Mouse (Mus musculus): Measurements from ENCODE around the gene Hs2st1. TPM values are rescaled to one million over a fixed set of nuclear protein-coding genes. Genes with fewer than 3 reads are reported as not detected.

Gene Hs2st1
- polyA plus RNA-seq, 1 experiment from 2014 or later, result 12.8 TPM

GRCm38 (mm10) chr3:144478427-144478794, 91.6 kb downstream of the Hs2st1 start:
- ATAC-seq (ENCODE audit: insufficient read depth, low FRiP score, low read depth), result no peak
- WGBS, result 67% methylated on average over 7 of the region's 7 CpGs

GRCm38 (mm10) chr3:144477707-144478426, 92.1 kb downstream of the Hs2st1 start:
- Histone ChIP-seq H3K4me3 (replicated peaks) (no peak overlapping the region), H3K4me2 (no peak overlapping the region), H3K27me3 (replicated peaks) (no peaks in the 10 kb centered on the region), H3K9ac (no peak overlapping the region), H3K27ac (no peak overlapping the region), H3K4me1 (no peaks in the 10 kb centered on the region; the same call in 1 of the 2 replicates), H3K36me3 (no peaks in the 10 kb centered on the region), H3K9me3 (no peaks in the 10 kb centered on the region)
- 77% methylated on average over 12 of the region's 12 CpGs for WGBS
- no peak for ATAC-seq (ENCODE audit: insufficient read depth, low FRiP score, low read depth)

More at GRCm38 (mm10) chr3:144478427-144478794, 91.6 kb downstream of the Hs2st1 start:
- no peak overlapping the region for H3K4me2 ChIP-seq
- no peak overlapping the region for H3K4me3 ChIP-seq (replicated peaks)
- H3K9ac ChIP-seq, result no peak overlapping the region
- H3K36me3 ChIP-seq, result no peaks in the 10 kb centered on the region
- no peaks in the 10 kb centered on the region; the same call in 1 of the 2 replicates for H3K4me1 ChIP-seq
- H3K27me3 ChIP-seq (replicated peaks), result no peaks in the 10 kb centered on the region
- no peaks in the 10 kb centered on the region for H3K9me3 ChIP-seq
- no peak overlapping the region for H3K27ac ChIP-seq

- no peak for ATAC-seq (ENCODE audit: insufficient read depth, low FRiP score, low read depth)
- 87% methylated on average over 5 of the region's 5 CpGs for WGBS
- no peak overlapping the region for H3K4me2 ChIP-seq
- H3K36me3 ChIP-seq, result no peaks in the 10 kb centered on the region
- no peak overlapping the region for H3K4me3 ChIP-seq (replicated peaks)
- no peaks in the 10 kb centered on the region for H3K27me3 ChIP-seq (replicated peaks)
- no peaks in the 10 kb centered on the region for H3K9me3 ChIP-seq
- no peaks in the 10 kb centered on the region; the same call in 1 of the 2 replicates for H3K4me1 ChIP-seq
- H3K9ac ChIP-seq, result no peak overlapping the region
- H3K27ac ChIP-seq, result no peak overlapping the region
Measured at GRCm38 (mm10) chr3:144475891-144476290, 94.1 kb downstream of the Hs2st1 start.

- Histone ChIP-seq H3K27ac (no peak overlapping the region), H3K4me1 (no peaks in the 10 kb centered on the region; the same call in 1 of the 2 replicates), H3K4me2 (no peak overlapping the region), H3K27me3 (replicated peaks) (no peaks in the 10 kb centered on the region), H3K9me3 (no peaks in the 10 kb centered on the region), H3K36me3 (no peaks in the 10 kb centered on the region), H3K4me3 (replicated peaks) (no peak overlapping the region), H3K9ac (no peak overlapping the region)
- 61% methylated on average over 5 of the region's 5 CpGs for WGBS
- ATAC-seq (ENCODE audit: insufficient read depth, low FRiP score, low read depth), result no peak
Measured at GRCm38 (mm10) chr3:144474726-144475125, 95.3 kb downstream of the Hs2st1 start.

- Histone ChIP-seq H3K27ac (no peak overlapping the region), H3K4me1 (no peaks in the 10 kb centered on the region), H3K9me3 (no peaks in the 10 kb centered on the region), H3K4me3 (replicated peaks) (no peak overlapping the region), H3K9ac (no peak overlapping the region), H3K36me3 (no peaks in the 10 kb centered on the region), H3K4me2 (no peak overlapping the region), H3K27me3 (replicated peaks) (no peaks in the 10 kb centered on the region)
- 56% methylated on average over 3 of the region's 3 CpGs for WGBS
- ATAC-seq (ENCODE audit: insufficient read depth, low FRiP score, low read depth), result no peak
Measured at GRCm38 (mm10) chr3:144471954-144472353, 98.0 kb downstream of the Hs2st1 start.

- no peak overlapping the region for H3K27ac ChIP-seq
- WGBS, result 62% methylated on average over 14 of the region's 14 CpGs
- no peaks in the 10 kb centered on the region for H3K27me3 ChIP-seq (replicated peaks)
- no peaks in the 10 kb centered on the region for H3K4me1 ChIP-seq
- no peaks in the 10 kb centered on the region for H3K9me3 ChIP-seq
- no peak overlapping the region for H3K4me2 ChIP-seq
- no peaks in the 10 kb centered on the region for H3K36me3 ChIP-seq
- ATAC-seq (ENCODE audit: insufficient read depth, low FRiP score, low read depth), result no peak
- H3K4me3 ChIP-seq (replicated peaks), result no peak overlapping the region
- H3K9ac ChIP-seq, result no peak overlapping the region
Measured at GRCm38 (mm10) chr3:144470901-144471300, 99.1 kb downstream of the Hs2st1 start.

- Histone ChIP-seq H3K9me3 (no peaks in the 10 kb centered on the region), H3K27me3 (replicated peaks) (no peaks in the 10 kb centered on the region), H3K9ac (no peak overlapping the region), H3K36me3 (0 out of 2 replicates have a peak, but pooled peaks cover 8% of the 10 kb centered on the region), H3K4me3 (replicated peaks) (no peak overlapping the region), H3K4me2 (no peak overlapping the region), H3K4me1 (no peaks in the 10 kb centered on the region), H3K27ac (no peak overlapping the region)
- no peak for ATAC-seq (ENCODE audit: insufficient read depth, low FRiP score, low read depth)
- 73% methylated on average over 10 of the region's 10 CpGs for WGBS
Measured at GRCm38 (mm10) chr3:144467521-144467920, 102.5 kb downstream of the Hs2st1 start.

GRCm38 (mm10) chr3:144466108-144466678, 103.8 kb downstream of the Hs2st1 start:
- WGBS, result 88% methylated on average over 8 of the region's 8 CpGs

GRCm38 (mm10) chr3:144462679-144463078, 107.3 kb downstream of the Hs2st1 start:
- H3K4me2 ChIP-seq, result no peak overlapping the region
- no peak overlapping the region for H3K4me3 ChIP-seq (replicated peaks)
- no peak overlapping the region for H3K27ac ChIP-seq
- H3K9ac ChIP-seq, result no peak overlapping the region
- H3K9me3 ChIP-seq, result no peaks in the 10 kb centered on the region
- 76% methylated on average over 10 of the region's 10 CpGs for WGBS
- no peak for ATAC-seq (ENCODE audit: insufficient read depth, low FRiP score, low read depth)
- H3K27me3 ChIP-seq (replicated peaks), result no peaks in the 10 kb centered on the region
- 0 out of 2 replicates have a peak, but pooled peaks cover 17% of the 10 kb centered on the region for H3K4me1 ChIP-seq
- 0 out of 2 replicates have a peak, but pooled peaks cover 9% of the 10 kb centered on the region for H3K36me3 ChIP-seq

More at GRCm38 (mm10) chr3:144466108-144466678, 103.8 kb downstream of the Hs2st1 start:
- Histone ChIP-seq H3K27me3 (replicated peaks) (no peaks in the 10 kb centered on the region), H3K9me3 (no peaks in the 10 kb centered on the region), H3K4me1 (no peaks in the 10 kb centered on the region), H3K27ac (no peak overlapping the region), H3K9ac (no peak overlapping the region), H3K4me3 (replicated peaks) (no peak overlapping the region), H3K4me2 (no peak overlapping the region), H3K36me3 (0 out of 2 replicates have a peak, but pooled peaks cover 9% of the 10 kb centered on the region)
- no peak for ATAC-seq (ENCODE audit: insufficient read depth, low FRiP score, low read depth)

GRCm38 (mm10) chr3:144460183-144460788, 109.7 kb downstream of the Hs2st1 start:
- Histone ChIP-seq H3K9ac (no peak overlapping the region), H3K4me2 (peak overlapping the region; percentile 38), H3K27me3 (replicated peaks) (no peaks in the 10 kb centered on the region), H3K36me3 (0 out of 2 replicates have a peak, but pooled peaks cover 9% of the 10 kb centered on the region), H3K4me3 (replicated peaks) (no peak overlapping the region), H3K27ac (peak overlapping the region; percentile 77; the same call in 1 of the 2 replicates), H3K4me1 (peaks cover 17% of the 10 kb centered on the region; the same call in 1 of the 2 replicates), H3K9me3 (no peaks in the 10 kb centered on the region)
- ATAC-seq (ENCODE audit: insufficient read depth, low FRiP score, low read depth), result no peak
- 27% methylated on average over 5 of the region's 5 CpGs for WGBS

- H3K27me3 ChIP-seq (replicated peaks), result no peaks in the 10 kb centered on the region
- H3K27ac ChIP-seq, result peak overlapping the region; percentile 77
- 0 out of 2 replicates have a peak, but pooled peaks cover 9% of the 10 kb centered on the region for H3K36me3 ChIP-seq
- ATAC-seq (ENCODE audit: insufficient read depth, low FRiP score, low read depth), result peak; percentile 68
- H3K9ac ChIP-seq, result no peak overlapping the region
- peaks cover 17% of the 10 kb centered on the region; the same call in 1 of the 2 replicates for H3K4me1 ChIP-seq
- H3K4me3 ChIP-seq (replicated peaks), result peak overlapping the region; percentile 20; the same call in 1 of the 2 replicates
- H3K4me2 ChIP-seq, result peak overlapping the region; percentile 38
- 35% methylated on average over 8 of the region's 8 CpGs for WGBS
- H3K9me3 ChIP-seq, result no peaks in the 10 kb centered on the region
Measured at GRCm38 (mm10) chr3:144459285-144459697, 110.7 kb downstream of the Hs2st1 start.

All from stomach, embryonic 15.5 days (tissue).